Mouse (Mus musculus): Measurements from ENCODE around the gene B4gat1.
A peak's percentile ranks its signal among the peaks of the same experiment; 100 is the strongest.
"Not testable (repeated sequence)": the region's sequence is repeated elsewhere in the genome, so short reads cannot be mapped to it uniquely, and the experiment has no call there.

Gene B4gat1

DNA sequence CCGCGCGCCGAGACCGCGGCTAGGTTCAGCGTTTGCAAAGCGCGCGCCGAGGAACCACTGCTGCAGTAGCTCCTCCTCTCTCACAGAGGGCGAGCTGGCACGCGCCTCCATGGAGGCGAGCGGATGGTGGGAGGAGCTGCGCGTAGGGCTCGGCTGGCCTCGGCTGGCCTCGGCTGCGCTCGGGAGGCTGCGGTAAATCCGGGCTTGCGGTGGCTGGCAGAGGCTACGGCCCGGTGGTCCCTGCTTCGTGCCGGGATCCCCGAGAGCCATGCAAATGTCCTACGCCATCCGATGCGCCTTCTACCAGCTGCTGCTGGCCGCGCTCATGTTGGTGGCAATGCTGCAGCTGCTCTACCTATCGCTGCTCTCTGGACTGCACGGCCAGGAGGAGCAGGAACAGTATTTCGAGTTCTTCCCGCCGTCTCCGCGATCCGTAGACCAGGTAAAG lies at the start of gene B4gat1, which contains the start of gene AC124502.3:
Gene B4gat1 (plus strand): TSS at position 118 of the 448 bp plus-strand sequence.
Gene AC124502.3 (plus strand): TSS at position 183 of the 448 bp plus-strand sequence.
- DNase-seq (ENCODE audit: low spot score), result peak; percentile 89

DNA sequence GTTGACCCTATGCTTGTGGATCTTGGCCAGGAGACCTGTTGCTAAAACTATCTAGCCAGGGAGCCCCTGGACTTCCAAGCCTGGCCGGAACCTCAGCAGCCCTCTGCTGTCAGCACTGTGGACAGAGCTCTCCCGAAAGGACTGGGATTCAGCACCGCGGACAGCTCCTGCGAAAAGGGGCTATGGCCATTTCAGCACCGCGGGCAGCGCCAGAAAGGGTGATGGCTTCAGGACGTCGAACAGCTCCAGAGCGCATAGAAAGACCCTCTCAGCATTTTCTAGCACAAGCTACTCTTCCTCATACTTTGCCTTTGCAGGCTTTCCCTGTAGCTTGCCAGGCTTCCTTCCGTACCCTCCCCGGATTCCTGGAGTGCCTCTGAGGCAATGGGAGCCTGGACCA lies 49.6 kb upstream of the B4gat1 start:
- peak; percentile 93 for DNase-seq (ENCODE audit: low spot score)

DNA sequence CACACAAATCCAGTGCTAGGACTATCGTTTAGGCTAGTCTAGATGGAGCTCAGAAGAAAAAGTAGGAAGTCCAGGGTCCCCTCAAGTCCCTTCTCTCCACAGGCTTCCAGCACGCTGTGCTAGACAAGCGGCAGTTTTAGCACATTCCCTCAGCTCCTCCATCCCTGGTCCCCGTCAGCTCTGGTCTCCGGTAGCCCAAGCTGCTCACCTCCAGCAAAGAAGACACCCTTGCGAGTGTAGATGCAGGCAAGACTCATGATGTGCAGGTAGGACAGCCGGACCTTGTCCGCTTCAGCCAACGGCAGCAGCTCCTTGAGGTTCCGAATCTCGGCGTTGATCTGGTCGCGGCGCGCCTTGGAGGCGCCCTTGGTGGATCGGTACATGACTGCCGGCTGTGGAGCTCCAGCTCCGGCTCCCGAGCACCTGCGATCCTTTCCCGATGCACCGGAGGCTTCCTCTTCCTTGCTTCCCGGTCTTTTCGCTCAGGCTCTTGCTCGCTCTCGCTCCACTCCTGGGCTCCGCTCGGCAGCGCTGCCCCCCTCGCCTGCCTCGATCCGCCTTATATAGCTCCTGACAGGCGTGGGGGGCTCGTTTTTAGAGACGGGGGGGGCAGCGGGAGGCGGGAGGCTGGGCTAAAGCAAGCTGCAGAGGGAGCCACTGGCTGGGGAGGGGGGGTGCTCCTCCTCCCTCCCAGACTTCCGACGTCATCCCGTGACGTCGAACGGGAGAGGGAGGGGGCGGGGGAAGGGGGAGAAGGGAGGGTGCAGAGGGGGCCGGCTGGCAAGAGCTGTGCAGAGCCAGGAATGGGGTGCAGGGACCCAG lies 49.0 kb upstream of the B4gat1 start:
- DNase-seq (ENCODE audit: low spot score), result no peak

GRCm38 (mm10) chr19:4990256-4990625 lies 48.4 kb upstream of the B4gat1 start, which contains the start of gene Npas4:
Npas4 (minus strand) TSS chr19:4990316.
- no peak for DNase-seq (ENCODE audit: low spot score)

GRCm38 (mm10) chr19:4990716-4991115 lies 47.9 kb upstream of the B4gat1 start:
- no peak for DNase-seq (ENCODE audit: low spot score)

- DNase-seq (ENCODE audit: low spot score), result no peak
These were observed 46.3 kb upstream of the B4gat1 start for GRCm38 (mm10) chr19:4992371-4992770.

DNA sequence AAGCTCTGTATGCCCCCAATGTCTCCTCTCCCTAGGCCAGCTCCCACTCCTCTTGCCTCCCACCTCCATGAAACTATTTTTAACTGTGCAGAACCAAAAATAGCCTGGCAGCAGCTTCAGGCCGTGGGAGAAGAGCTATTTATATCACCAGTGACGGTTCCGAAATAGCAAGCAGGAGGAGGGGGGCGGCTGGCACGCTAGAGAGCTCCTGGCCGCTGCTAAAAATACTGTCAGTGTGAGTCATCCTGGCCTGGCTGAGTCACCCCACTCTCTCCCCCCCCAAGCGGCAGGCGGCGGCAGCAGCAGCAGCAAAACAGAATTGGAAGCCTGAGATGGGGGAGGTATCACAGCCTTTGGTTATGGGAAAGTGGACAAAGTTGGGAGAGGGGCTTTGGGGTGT lies 45.7 kb upstream of the B4gat1 start:
- DNase-seq (ENCODE audit: low spot score), result peak; percentile 66

GRCm38 (mm10) chr19:4994043-4994442 lies 44.6 kb upstream of the B4gat1 start:
- DNase-seq (ENCODE audit: low spot score), result no peak

GRCm38 (mm10) chr19:4999445-5000140 lies 39.0 kb upstream of the B4gat1 start:
- no peak for DNase-seq (ENCODE audit: low spot score)

DNA sequence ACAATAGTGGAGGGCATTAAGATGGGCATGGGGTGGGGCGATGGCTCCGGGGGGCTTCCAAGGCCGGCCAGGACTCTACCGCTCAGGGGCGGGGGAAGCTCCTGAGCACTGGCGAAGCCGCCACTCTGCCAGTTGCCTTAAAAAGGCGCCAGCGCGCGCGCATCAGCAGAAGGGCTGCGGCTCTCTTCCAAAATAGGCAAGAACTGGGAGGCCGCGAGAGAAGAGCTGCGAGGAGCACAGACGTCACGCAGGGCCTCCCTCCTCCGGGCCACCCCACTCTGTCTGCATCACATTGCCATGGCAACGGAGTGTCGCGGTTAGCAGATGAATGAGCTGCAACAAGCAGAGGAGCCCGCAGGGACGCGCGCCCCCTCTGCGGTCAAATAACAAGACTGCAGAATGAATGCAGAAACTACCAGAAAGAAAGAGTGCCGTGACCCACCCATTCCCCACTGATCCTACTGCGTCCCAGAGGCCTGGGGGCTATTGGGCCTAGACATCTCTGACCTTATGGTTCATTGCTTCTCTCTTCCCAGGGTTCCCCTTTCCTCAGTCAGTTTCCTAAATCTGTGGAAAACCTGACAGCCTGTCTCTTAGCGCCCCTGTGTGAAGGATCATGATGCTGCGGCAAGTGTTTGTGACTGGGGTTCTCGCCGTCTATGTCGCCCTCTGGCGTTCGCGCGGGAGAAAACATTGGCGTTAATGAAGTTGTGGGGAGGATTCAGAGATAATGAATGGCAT lies 36.8 kb upstream of the B4gat1 start:
- DNase-seq (ENCODE audit: low spot score), result peak; percentile 76

DNA sequence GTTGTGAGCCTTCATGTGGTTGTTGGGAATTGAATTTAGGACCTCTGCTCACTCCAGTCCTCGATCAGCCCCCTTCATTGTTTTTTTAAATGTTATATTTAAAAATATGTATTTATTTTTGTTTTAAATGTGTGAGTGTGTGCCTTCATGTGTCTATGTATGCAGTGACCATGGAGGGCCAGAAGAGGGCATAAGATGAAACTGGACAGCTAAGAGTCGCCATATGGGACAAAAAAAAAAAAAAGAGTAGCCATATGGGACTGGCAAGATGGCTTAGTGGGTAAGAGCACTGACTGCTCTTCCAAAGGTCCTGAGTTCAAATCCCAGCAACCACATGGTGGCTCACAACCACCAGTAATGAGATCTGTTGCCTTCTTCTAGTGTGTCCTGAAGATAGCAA lies 35.0 kb upstream of the B4gat1 start:
- not testable (repeated sequence) for DNase-seq (ENCODE audit: low spot score)

- DNase-seq (ENCODE audit: low spot score), result no peak
These were observed 33.7 kb upstream of the B4gat1 start for GRCm38 (mm10) chr19:5004925-5005324.

GRCm38 (mm10) chr19:5013138-5013537 lies 25.5 kb upstream of the B4gat1 start:
- no peak for DNase-seq (ENCODE audit: low spot score)

DNA sequence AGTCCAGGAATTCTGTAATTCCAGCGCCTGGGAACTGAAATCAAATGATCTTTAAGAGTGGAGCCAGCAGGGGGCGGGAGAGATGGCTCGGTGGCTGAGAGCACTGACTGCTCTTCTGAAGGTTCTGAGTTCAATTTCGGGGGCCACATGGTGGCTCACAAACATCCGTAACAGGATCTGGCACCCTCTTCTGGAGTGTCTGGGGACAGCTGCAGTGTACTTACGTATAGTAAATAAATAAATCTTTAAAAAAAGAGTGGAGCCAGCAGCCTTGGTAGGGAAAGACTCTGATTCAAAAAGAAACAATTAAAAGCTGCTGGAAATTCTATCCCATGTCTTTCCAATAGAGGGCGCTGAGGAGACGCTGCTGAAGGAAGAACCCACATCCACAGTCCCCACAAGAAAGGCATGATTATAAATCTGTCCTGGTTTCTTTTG lies 23.6 kb upstream of the B4gat1 start:
- peak; percentile 24 for DNase-seq (ENCODE audit: low spot score)

DNA sequence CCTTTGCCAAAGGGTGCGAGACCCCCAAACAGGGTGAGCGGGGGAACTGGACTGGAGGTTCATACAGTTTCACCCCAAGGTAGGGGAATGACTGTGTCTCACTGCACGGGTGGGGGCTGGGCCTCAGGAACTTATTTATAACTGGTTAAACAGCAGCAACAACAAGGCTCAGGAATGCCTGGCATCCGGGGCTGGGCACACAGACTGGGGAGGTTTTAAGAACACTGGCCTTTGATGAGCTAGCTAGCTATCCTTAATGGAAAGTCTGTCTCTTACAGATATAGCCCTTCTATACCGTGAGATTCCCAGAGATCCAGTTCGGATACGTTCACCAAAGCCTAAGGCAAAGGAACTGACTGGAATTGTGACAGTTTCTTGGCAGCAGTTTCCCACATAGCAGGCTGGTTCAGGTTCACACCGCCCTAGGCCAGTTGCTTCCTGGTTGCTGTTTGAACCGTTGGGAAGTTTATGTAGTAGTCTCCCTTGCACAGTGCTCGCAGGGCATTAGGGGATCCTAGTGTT lies 22.3 kb upstream of the B4gat1 start:
- DNase-seq (ENCODE audit: low spot score), result no peak

GRCm38 (mm10) chr19:5016782-5017181 lies 21.8 kb upstream of the B4gat1 start:
- peak; percentile 65 for DNase-seq (ENCODE audit: low spot score)

- no peak for DNase-seq (ENCODE audit: low spot score)
These were observed 21.0 kb upstream of the B4gat1 start for GRCm38 (mm10) chr19:5017611-5018010.

- no peak for DNase-seq (ENCODE audit: low spot score)
These were observed 20.4 kb upstream of the B4gat1 start for GRCm38 (mm10) chr19:5018191-5018590.

GRCm38 (mm10) chr19:5021416-5021815 lies 17.2 kb upstream of the B4gat1 start:
- DNase-seq (ENCODE audit: low spot score), result no peak

DNA sequence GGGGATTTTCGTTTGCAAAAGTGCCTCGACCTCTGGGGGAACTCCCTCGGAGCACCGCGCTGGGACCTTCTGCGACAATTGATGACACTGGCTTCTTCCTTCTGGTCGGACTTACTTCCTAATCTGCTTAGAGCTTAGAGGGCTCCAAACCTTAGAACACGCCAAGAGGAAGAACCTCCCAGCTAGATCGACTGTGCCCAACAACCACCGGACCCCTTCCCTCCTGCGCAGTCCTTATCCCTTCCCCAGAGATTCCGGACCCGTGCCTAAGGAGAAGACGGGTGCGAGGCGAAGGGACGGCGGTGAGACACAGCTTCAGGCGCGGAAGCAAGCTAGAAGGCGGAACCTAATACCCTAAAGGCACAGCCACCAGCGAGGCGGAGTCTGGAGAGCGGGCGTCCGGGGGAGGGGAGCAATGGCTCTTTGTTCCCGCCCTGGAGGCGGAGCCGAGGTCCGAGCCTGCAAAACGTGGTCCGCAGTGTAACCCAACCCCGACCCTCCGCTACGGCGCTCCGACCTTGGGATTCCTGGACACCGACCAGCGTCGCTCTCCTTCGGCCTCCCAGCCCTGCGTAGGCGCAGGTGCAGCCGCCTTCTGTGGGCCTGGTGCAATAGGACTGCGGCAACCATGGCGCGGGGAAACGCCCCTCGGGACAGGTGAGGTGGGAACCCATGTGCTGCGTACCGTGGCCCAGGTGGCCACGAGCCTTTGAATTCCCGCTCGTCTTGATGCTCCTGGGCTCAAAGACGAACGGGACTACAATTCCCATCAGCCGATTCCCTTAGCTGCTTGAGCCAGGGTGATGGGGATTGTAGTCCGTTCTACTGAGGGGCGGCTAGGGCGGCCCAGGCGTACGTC lies 14.8 kb upstream of the B4gat1 start, which contains the start of gene Slc29a2:
Gene Slc29a2 (plus strand): TSS at position 240 of the 859 bp plus-strand sequence.
- peak; percentile 96 for DNase-seq (ENCODE audit: low spot score)

DNA sequence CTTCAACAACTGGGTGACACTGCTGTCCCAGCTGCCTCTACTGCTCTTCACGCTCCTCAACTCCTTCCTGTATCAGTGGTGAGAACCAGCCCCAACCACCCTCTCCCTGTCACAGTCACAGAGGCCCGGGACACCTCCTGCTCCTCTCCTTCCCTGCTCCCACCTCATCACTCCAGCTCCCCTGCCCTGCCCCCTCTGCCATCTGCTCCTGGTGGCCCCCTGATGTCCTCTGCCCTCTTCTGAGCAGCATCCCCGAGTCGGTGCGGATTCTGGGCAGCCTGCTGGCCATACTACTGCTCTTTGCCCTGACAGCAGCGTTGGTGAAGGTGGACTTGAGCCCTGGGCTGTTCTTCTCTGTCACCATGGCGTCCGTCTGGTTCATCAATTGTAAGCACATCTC lies 12.5 kb upstream of the B4gat1 start:
- no peak for DNase-seq (ENCODE audit: low spot score)
